Mouse (Mus musculus) bone marrow macrophage, adult 2 months (primary cell): Measurements from ENCODE around the gene Rnf31.
A peak's percentile ranks its signal among the peaks of the same experiment; 100 is the strongest.

Experiments
- CTCF ChIP-seq: IDR thresholded peaks from 2 replicates; pipeline ENCODE4 v1.5.1; 2012; ENCODE audit warnings: low read depth, mild to moderate bottlenecking, low read length, moderate library complexity
- POLR2A ChIP-seq: IDR thresholded peaks from 2 replicates; pipeline ENCODE4 v1.6.1; 2012; ENCODE audit warnings: mild to moderate bottlenecking, low read depth, low read length, borderline replicate concordance

DNA sequence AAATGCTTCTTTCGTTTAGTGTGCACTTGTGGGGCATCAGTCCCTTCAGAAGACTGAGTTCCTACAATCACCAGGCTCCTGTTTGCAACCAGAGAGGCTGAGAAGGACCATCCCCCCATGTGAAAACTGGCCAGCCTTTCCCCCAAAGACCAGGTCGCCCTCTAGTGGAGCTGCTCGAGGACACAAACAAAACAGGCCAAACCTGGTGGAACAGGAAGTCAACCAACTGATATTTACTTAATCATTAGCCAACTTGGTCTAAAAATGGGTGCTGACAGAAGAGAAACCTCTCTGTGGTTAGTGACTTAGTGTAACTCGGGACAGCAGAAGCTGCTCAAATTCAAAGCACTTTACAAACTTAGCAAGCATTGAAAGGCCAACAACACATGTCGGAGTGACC is 34.5 kb upstream of the Rnf31 start:
- TF ChIP-seq CTCF (peak; percentile 80), POLR2A (no peak)
